Mouse (Mus musculus): ENCODE data around the gene Cdk14. TPM values are rescaled to one million over a fixed set of nuclear protein-coding genes. Genes with fewer than 3 reads are reported as not detected.

Gene Cdk14
- polyA plus RNA-seq, 2 experiments = 0.68 to 1.4 TPM

- no peaks in the 10 kb centered on the region for H3K9me3 ChIP-seq (ENCODE audit: control insufficient read depth, low read length)
- no peak overlapping the region for H3K4me3 ChIP-seq (ENCODE audit: insufficient read depth in 1 of 2, low read depth in 2 of 2, low read length in 2 of 2)
- no peak overlapping the region for H3K4me2 ChIP-seq (ENCODE audit: low read depth)
- no peak for TF ChIP-seq CTCF (IDR thresholded peaks at IDR 0.05; ENCODE audit: low read depth)
- TF ChIP-seq EP300 (IDR thresholded peaks at IDR 0.05; ENCODE audit: low read depth) = no peak
- no peaks in the 10 kb centered on the region for H3K27me3 ChIP-seq (ENCODE audit: control insufficient read depth, insufficient read depth, low read length)
- H3K9ac ChIP-seq (replicated peaks) = no peak overlapping the region
- DNase-seq (ENCODE audit: low read depth in 3 of 3, low spot score in 3 of 3) (no peak), ATAC-seq (ENCODE audit: insufficient read depth) (no peak)
- H3K27ac ChIP-seq = no peak overlapping the region
- WGBS (ENCODE audit: insufficient replicate concordance) = 83% methylated on average over 4 of the region's 4 CpGs
- peaks cover 13 to 16% of the 10 kb centered on the region in 2 experiments for H3K4me1 ChIP-seq (replicated peaks; ENCODE audit: control insufficient read depth in 2 of 2, insufficient read depth in 2 of 2, low read length in 1 of 2)
- no peaks in the 10 kb centered on the region for H3K36me3 ChIP-seq (replicated peaks; ENCODE audit: control insufficient read depth, insufficient read depth, low read depth)
These were observed 212.1 kb downstream of the Cdk14 start for GRCm38 (mm10) chr5:5208016-5208415.

- peaks cover 1 to 5% of the 10 kb centered on the region in 2 experiments; a peak in 3 of 4 replicates for H3K4me1 ChIP-seq (replicated peaks; ENCODE audit: control insufficient read depth in 2 of 2, insufficient read depth in 2 of 2, low read length in 1 of 2)
- no peaks in the 10 kb centered on the region for H3K27me3 ChIP-seq (ENCODE audit: control insufficient read depth, insufficient read depth, low read length)
- no peak overlapping the region for H3K27ac ChIP-seq
- no peaks in the 10 kb centered on the region for H3K36me3 ChIP-seq (replicated peaks; ENCODE audit: control insufficient read depth, insufficient read depth, low read depth)
- no peaks in the 10 kb centered on the region for H3K9me3 ChIP-seq (ENCODE audit: control insufficient read depth, low read length)
- no peak for TF ChIP-seq EP300 (IDR thresholded peaks at IDR 0.05; ENCODE audit: low read depth)
- no peak for TF ChIP-seq CTCF (IDR thresholded peaks at IDR 0.05; ENCODE audit: low read depth)
- H3K9ac ChIP-seq (replicated peaks) = no peak overlapping the region
- DNase-seq (ENCODE audit: low read depth in 3 of 3, low spot score in 3 of 3) (no peak), ATAC-seq (ENCODE audit: insufficient read depth) (no peak)
- H3K4me3 ChIP-seq (ENCODE audit: insufficient read depth in 1 of 2, low read depth in 2 of 2, low read length in 2 of 2) = no peak overlapping the region
- WGBS (ENCODE audit: insufficient replicate concordance) = 63% methylated on average over 9 of the region's 9 CpGs
- no peak overlapping the region for H3K4me2 ChIP-seq (ENCODE audit: low read depth)
These were observed 214.1 kb downstream of the Cdk14 start for GRCm38 (mm10) chr5:5206012-5206411.

GRCm38 (mm10) chr5:5194562-5195221 is 225.4 kb downstream of the Cdk14 start:
- DNase-seq (ENCODE audit: low read depth in 3 of 3, low spot score in 3 of 3) = no peak
- TF ChIP-seq CTCF (IDR thresholded peaks at IDR 0.05; ENCODE audit: low read depth) (no peak), EP300 (IDR thresholded peaks at IDR 0.05; ENCODE audit: low read depth) (no peak)
- 80% methylated on average over 5 of the region's 5 CpGs for WGBS (ENCODE audit: insufficient replicate concordance)

GRCm38 (mm10) chr5:5189590-5189989 is 230.5 kb downstream of the Cdk14 start:
- ATAC-seq (ENCODE audit: insufficient read depth) = peak; percentile 65
- Histone ChIP-seq H3K4me1 (replicated peaks; ENCODE audit: control insufficient read depth in 2 of 2, insufficient read depth in 2 of 2, low read length in 1 of 2) (peaks cover 38 to 41% of the 10 kb centered on the region in 2 experiments), H3K36me3 (replicated peaks; ENCODE audit: control insufficient read depth, insufficient read depth, low read depth) (no peaks in the 10 kb centered on the region), H3K4me3 (ENCODE audit: insufficient read depth in 1 of 2, low read depth in 2 of 2, low read length in 2 of 2) (no peak overlapping the region), H3K9ac (replicated peaks) (no peak overlapping the region), H3K4me2 (ENCODE audit: low read depth) (peak overlapping the region; percentile 7), H3K27ac (peak overlapping the region; percentile 72), H3K27me3 (ENCODE audit: control insufficient read depth, insufficient read depth, low read length) (no peaks in the 10 kb centered on the region), H3K9me3 (ENCODE audit: control insufficient read depth, low read length) (no peaks in the 10 kb centered on the region)
- WGBS (ENCODE audit: insufficient replicate concordance) = 5% methylated on average over 1 of the region's 1 CpGs
- TF ChIP-seq EP300 (IDR thresholded peaks at IDR 0.05; ENCODE audit: low read depth) (peak; percentile 79), CTCF (IDR thresholded peaks at IDR 0.05; ENCODE audit: low read depth) (no peak)
- DNase-seq (ENCODE audit: low read depth in 3 of 3, low spot score in 3 of 3) = peak in 2 of 3 experiments; percentile 13 to 61

More at GRCm38 (mm10) chr5:5194562-5195221, 225.4 kb downstream of the Cdk14 start:
- Histone ChIP-seq H3K27me3 (ENCODE audit: control insufficient read depth, insufficient read depth, low read length) (no peaks in the 10 kb centered on the region), H3K4me1 (replicated peaks; ENCODE audit: control insufficient read depth in 2 of 2, insufficient read depth in 2 of 2, low read length in 1 of 2) (peaks cover 10% of the 10 kb centered on the region in 2 experiments), H3K36me3 (replicated peaks; ENCODE audit: control insufficient read depth, insufficient read depth, low read depth) (no peaks in the 10 kb centered on the region), H3K4me2 (ENCODE audit: low read depth) (no peak overlapping the region), H3K4me3 (ENCODE audit: insufficient read depth in 1 of 2, low read depth in 2 of 2, low read length in 2 of 2) (no peak overlapping the region), H3K9me3 (ENCODE audit: control insufficient read depth, low read length) (no peaks in the 10 kb centered on the region), H3K27ac (no peak overlapping the region), H3K9ac (replicated peaks) (no peak overlapping the region)
- ATAC-seq (ENCODE audit: insufficient read depth) = no peak

GRCm38 (mm10) chr5:5185987-5186742 is 233.9 kb downstream of the Cdk14 start:
- H3K27me3 ChIP-seq (ENCODE audit: control insufficient read depth, insufficient read depth, low read length) = no peaks in the 10 kb centered on the region
- ATAC-seq (ENCODE audit: insufficient read depth) = peak; percentile 88
- H3K4me3 ChIP-seq (ENCODE audit: insufficient read depth in 1 of 2, low read depth in 2 of 2, low read length in 2 of 2) = no peak overlapping the region
- TF ChIP-seq CTCF (IDR thresholded peaks at IDR 0.05; ENCODE audit: low read depth) (no peak), EP300 (IDR thresholded peaks at IDR 0.05; ENCODE audit: low read depth) (peak; percentile 98)
- H3K9ac ChIP-seq (replicated peaks) = peak overlapping the region; percentile 29
- peak overlapping the region; percentile 88 for H3K27ac ChIP-seq
- peak overlapping the region; percentile 53 for H3K4me2 ChIP-seq (ENCODE audit: low read depth)
- no peaks in the 10 kb centered on the region for H3K36me3 ChIP-seq (replicated peaks; ENCODE audit: control insufficient read depth, insufficient read depth, low read depth)
- 13% methylated on average over 3 of the region's 3 CpGs for WGBS (ENCODE audit: insufficient replicate concordance)
- H3K9me3 ChIP-seq (ENCODE audit: control insufficient read depth, low read length) = no peaks in the 10 kb centered on the region
- peaks cover 37 to 40% of the 10 kb centered on the region in 2 experiments for H3K4me1 ChIP-seq (replicated peaks; ENCODE audit: control insufficient read depth in 2 of 2, insufficient read depth in 2 of 2, low read length in 1 of 2)
- peak; percentile 20 to 89 (median 42) for DNase-seq (ENCODE audit: low read depth in 3 of 3, low spot score in 3 of 3)
